Mouse (Mus musculus) small intestine, adult 2 months (tissue): ENCODE data around the gene A630073D07Rik. TPM values are rescaled to one million over a fixed set of nuclear protein-coding genes. Genes with fewer than 3 reads are reported as not detected.
"Not testable (repeated sequence)": the region's sequence is repeated elsewhere in the genome, so short reads cannot be mapped to it uniquely, and the experiment has no call there.

Source experiments
- H3K27ac ChIP-seq: fragments of 200-500 bp; 2 replicates; pipeline ENCODE4 v1.5.1; 2012; ENCODE audit warnings: low read depth, low read length, control low read depth, inconsistent platforms; ENCODE audit not compliant: insufficient read depth
- H3K27me3 ChIP-seq: fragments of 200-500 bp; 2 replicates; pipeline ENCODE4 v1.6.1; 2012; ENCODE audit warnings: mild to moderate bottlenecking, moderate library complexity, low read length, inconsistent platforms; ENCODE audit not compliant: control insufficient read depth, insufficient read depth
- H3K36me3 ChIP-seq: fragments of 200-500 bp; 2 replicates; pipeline ENCODE4 v1.6.1; 2012; ENCODE audit warnings: mild to moderate bottlenecking, low read length, control low read depth, inconsistent platforms; ENCODE audit not compliant: control insufficient read depth, insufficient read depth
- H3K4me1 ChIP-seq: fragments of 200-500 bp; 2 replicates; pipeline ENCODE4 v1.6.1; 2012; ENCODE audit warnings: low read length, inconsistent platforms, mixed read lengths; ENCODE audit not compliant: control insufficient read depth, insufficient read depth, insufficient read length
- H3K4me3 ChIP-seq: fragments of 200-500 bp; 2 replicates; pipeline ENCODE4 v1.5.1; 2012; ENCODE audit warnings: low read depth, mild to moderate bottlenecking, control low read depth, inconsistent platforms, low read length, moderate library complexity
- CTCF ChIP-seq: fragments of 200-500 bp; IDR thresholded peaks from 2 replicates; pipeline ENCODE4 v1.5.1; 2012; ENCODE audit warnings: low read depth, mild to moderate bottlenecking, control low read depth, inconsistent platforms, low read length, moderate library complexity, mixed read lengths; ENCODE audit not compliant: insufficient replicate concordance, insufficient read length; ENCODE audit errors: extremely low read depth
- POLR2A ChIP-seq: fragments of 200-500 bp; IDR thresholded peaks from 2 replicates; pipeline ENCODE4 v1.6.1; 2012; ENCODE audit warnings: low read depth, mild to moderate bottlenecking, control low read depth, inconsistent platforms, low read length, moderate library complexity
- WGBS: fragments of 180-500 bp; shearing (Covaris S2); methylation state at CpG from one replicate; pipeline ENCODE4 v1.1.7; 2018; 5-methylcytosine and 5-hydroxymethylcytosine counted together
- polyA plus RNA-seq: library from polyadenylated mRNA; depleted of rRNA; stranded (reverse); fragments of >200 nt; gene quantifications from 2 replicates; pipeline ENCODE4 v1.2.3, GENCODE M21; 2012; rRNA removed

Gene A630073D07Rik
- not detected in 2 replicates for polyA plus RNA-seq

GRCm38 (mm10) chr6:132651426-132651825 is at the start of gene A630073D07Rik:
Gene A630073D07Rik (minus strand): TSS chr6:132651526.
- Histone ChIP-seq H3K27me3 (no peaks in the 10 kb centered on the region), H3K4me1 (no peaks in the 10 kb centered on the region), H3K27ac (no peak within 1 kb of the TSS), H3K36me3 (no peaks in the 10 kb centered on the region), H3K4me3 (no peak within 1 kb of the TSS)
- no peak for TF ChIP-seq POLR2A
- TF ChIP-seq CTCF, result no peak
- WGBS, result 76% methylated on average over 1 of the region's 1 CpGs

GRCm38 (mm10) chr6:132700907-132701306 is 49.6 kb upstream of the A630073D07Rik start, which contains the start of gene Tas2r121:
Gene Tas2r121 (minus strand): TSS chr6:132701007.
- Histone ChIP-seq H3K36me3 (no peaks in the 10 kb centered on the region), H3K27ac (no peak within 1 kb of the TSS), H3K27me3 (no peaks in the 10 kb centered on the region), H3K4me1 (no peaks in the 10 kb centered on the region), H3K4me3 (no peak within 1 kb of the TSS)
- TF ChIP-seq CTCF (no peak), POLR2A (no peak)
- WGBS, result 76% methylated on average over 1 of the region's 1 CpGs

DNA sequence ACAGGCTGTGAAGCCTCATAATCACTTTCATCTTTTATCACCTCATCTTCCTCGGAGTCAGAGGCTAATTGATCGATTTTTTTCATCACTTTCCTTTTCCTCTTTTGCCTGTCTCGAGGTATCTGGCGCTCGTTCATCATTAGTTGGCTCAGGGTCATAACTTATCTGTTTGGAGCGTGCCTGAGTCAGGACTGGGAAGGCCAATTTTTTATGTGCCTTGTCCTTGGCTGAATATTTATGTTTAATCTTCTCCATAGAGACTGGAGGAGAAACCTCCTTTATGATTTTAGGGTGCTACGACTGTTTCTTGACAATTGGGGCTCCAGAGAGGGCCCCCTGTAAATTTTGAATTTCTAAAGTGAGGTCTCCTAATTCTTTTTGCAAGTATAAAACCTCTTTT is 40.3 kb upstream of the A630073D07Rik start:
- 74% methylated on average over 7 of the region's 7 CpGs for WGBS
- H3K36me3 ChIP-seq, H3K4me1 ChIP-seq, H3K27me3 ChIP-seq, H3K4me3 ChIP-seq, H3K27ac ChIP-seq: not testable (repeated sequence)

- Histone ChIP-seq H3K27me3 (no peaks in the 10 kb centered on the region), H3K36me3 (no peaks in the 10 kb centered on the region), H3K4me3 (no peak within 1 kb of the TSS), H3K4me1 (no peaks in the 10 kb centered on the region), H3K27ac (no peak within 1 kb of the TSS)
- no peak for TF ChIP-seq CTCF
- TF ChIP-seq POLR2A, result no peak
Measured at GRCm38 (mm10) chr6:132656653-132657052, 5.3 kb upstream of the A630073D07Rik start, which contains the start of gene Tas2r120. Gene Tas2r120 (plus strand): TSS chr6:132656953.

- H3K27me3 ChIP-seq, result no peaks in the 10 kb centered on the region
- no peak overlapping the region for H3K4me3 ChIP-seq
- H3K36me3 ChIP-seq, result no peaks in the 10 kb centered on the region
- H3K27ac ChIP-seq, result no peak overlapping the region
- no peak for TF ChIP-seq CTCF
- no peak for TF ChIP-seq POLR2A
- H3K4me1 ChIP-seq, result no peaks in the 10 kb centered on the region
Measured at GRCm38 (mm10) chr6:132649399-132649798, 1.9 kb downstream of the A630073D07Rik start.

GRCm38 (mm10) chr6:132595613-132596012 is 55.7 kb downstream of the A630073D07Rik start, which contains the start of gene Prp2:
Gene Prp2 (plus strand): TSS chr6:132595913.
- WGBS, result 49% methylated on average over 2 of the region's 2 CpGs
- not testable (repeated sequence) for H3K4me1 ChIP-seq, H3K4me3 ChIP-seq, H3K27ac ChIP-seq, H3K36me3 ChIP-seq, H3K27me3 ChIP-seq

Other genes starting within 250 kb of the A630073D07Rik start
- gene Prh1, start 81.7 kb downstream of the A630073D07Rik start, polyA plus RNA-seq, result not detected in 2 replicates
- not detected in 2 replicates for gene Prp2, start 55.6 kb downstream of the A630073D07Rik start, polyA plus RNA-seq
- gene Tas2r120, start 5.4 kb upstream of the A630073D07Rik start, polyA plus RNA-seq, result not detected in 2 replicates
- not detected in 2 replicates for gene Tas2r121, start 49.5 kb upstream of the A630073D07Rik start, polyA plus RNA-seq
- not detected in 2 replicates for gene Tas2r122, start 60.4 kb upstream of the A630073D07Rik start, polyA plus RNA-seq
- not detected in 2 replicates for gene Tas2r115, start 86.5 kb upstream of the A630073D07Rik start, polyA plus RNA-seq
- gene Tas2r124, start 103.2 kb upstream of the A630073D07Rik start, polyA plus RNA-seq, result not detected in 2 replicates
- not detected in 2 replicates for gene Tas2r102, start 110.6 kb upstream of the A630073D07Rik start, polyA plus RNA-seq
- not detected in 2 replicates for gene Tas2r136, start 126.6 kb upstream of the A630073D07Rik start, polyA plus RNA-seq
- gene Tas2r117, start 151.3 kb upstream of the A630073D07Rik start, polyA plus RNA-seq, result not detected in 2 replicates
- gene Tas2r123, start 195.6 kb upstream of the A630073D07Rik start, polyA plus RNA-seq, result not detected in 2 replicates
- not detected in 2 replicates for gene Tas2r116, start 203.9 kb upstream of the A630073D07Rik start, polyA plus RNA-seq
- gene Tas2r110, start 216.5 kb upstream of the A630073D07Rik start, polyA plus RNA-seq, result not detected in 2 replicates
- gene Tas2r113, start 241.5 kb upstream of the A630073D07Rik start, polyA plus RNA-seq, result not detected in 2 replicates